Mouse (Mus musculus) liver, adult 2 months (tissue): Measurements from ENCODE around the gene Inpp5a. TPM values are rescaled to one million over a fixed set of nuclear protein-coding genes. Genes with fewer than 3 reads are reported as not detected.
A peak's percentile ranks its signal among the peaks of the same experiment; 100 is the strongest.

Experiments
- DNase-seq: peaks from one replicate; pipeline ENCODE4 v3.0.0-alpha.2; 2011; ENCODE audit warnings: low read depth, low spot score; ENCODE audit errors: extremely low read depth
- H3K27ac ChIP-seq: fragments of 200-500 bp; replicated peaks from 2 replicates; pipeline ENCODE4 v1.5.1; 2012; ENCODE audit warnings: low read depth, mild to moderate bottlenecking, control low read depth, inconsistent platforms, low read length; ENCODE audit not compliant: insufficient read depth
- H3K27me3 ChIP-seq: fragments of 200-500 bp; 2 replicates; pipeline ENCODE4 v1.6.1; 2012; ENCODE audit warnings: mild to moderate bottlenecking, moderate library complexity, low read length, inconsistent platforms; ENCODE audit not compliant: control insufficient read depth, insufficient read depth
- H3K36me3 ChIP-seq: fragments of 200-500 bp; 2 replicates; pipeline ENCODE4 v1.6.1; 2012; ENCODE audit warnings: low read length, inconsistent platforms; ENCODE audit not compliant: control insufficient read depth, insufficient read depth
- H3K4me1 ChIP-seq: fragments of 200-500 bp; 2 replicates; pipeline ENCODE4 v1.6.1; 2011; ENCODE audit warnings: low read length; ENCODE audit not compliant: control insufficient read depth, insufficient read depth
- H3K4me3 ChIP-seq: fragments of 200-500 bp; 2 replicates; pipeline ENCODE4 v1.5.1; 2011; ENCODE audit warnings: low read depth, mild to moderate bottlenecking, control low read depth, low read length, moderate library complexity; ENCODE audit not compliant: insufficient read depth
- H3K79me2 ChIP-seq: fragments of 200-500 bp; 2 replicates; pipeline ENCODE4 v1.6.1; 2012; ENCODE audit warnings: inconsistent platforms, mild to moderate bottlenecking, low read length, moderate library complexity; ENCODE audit not compliant: control insufficient read depth, insufficient read depth
- H3K9ac ChIP-seq: fragments of 200-500 bp; 2 replicates; pipeline ENCODE4 v1.6.1; 2012; ENCODE audit warnings: low read depth, mild to moderate bottlenecking, control low read depth, inconsistent platforms, low read length
- CTCF ChIP-seq: fragments of 200-500 bp; IDR thresholded peaks from 2 replicates; pipeline ENCODE4 v1.5.1; 2011; ENCODE audit warnings: low read depth, low read length, control low read depth
- POLR2A ChIP-seq: fragments of 200-500 bp; IDR thresholded peaks from 2 replicates; pipeline ENCODE4 v1.6.1; 2011; ENCODE audit warnings: low read length, control low read depth; ENCODE audit not compliant: insufficient read depth; ENCODE audit errors: extremely low read depth
- WGBS: fragments of 180-500 bp; shearing (Covaris S2); methylation state at CpG from one replicate; pipeline ENCODE4 v1.1.7; 2018; 5-methylcytosine and 5-hydroxymethylcytosine counted together
- polyA plus RNA-seq: library from polyadenylated mRNA; depleted of rRNA; stranded (reverse); fragments of >200 nt; gene quantifications from 2 replicates; pipeline ENCODE4 v1.2.3, GENCODE M21; 2012
- total RNA-seq: library from RNA; depleted of rRNA; stranded (reverse); fragments of >200 nt; gene quantifications from 2 replicates; pipeline ENCODE4 v1.2.3, GENCODE M21; 2014

The Inpp5a gene
- total and polyA plus RNA-seq, 2 experiments: 8.4 to 8.8 TPM

DNA sequence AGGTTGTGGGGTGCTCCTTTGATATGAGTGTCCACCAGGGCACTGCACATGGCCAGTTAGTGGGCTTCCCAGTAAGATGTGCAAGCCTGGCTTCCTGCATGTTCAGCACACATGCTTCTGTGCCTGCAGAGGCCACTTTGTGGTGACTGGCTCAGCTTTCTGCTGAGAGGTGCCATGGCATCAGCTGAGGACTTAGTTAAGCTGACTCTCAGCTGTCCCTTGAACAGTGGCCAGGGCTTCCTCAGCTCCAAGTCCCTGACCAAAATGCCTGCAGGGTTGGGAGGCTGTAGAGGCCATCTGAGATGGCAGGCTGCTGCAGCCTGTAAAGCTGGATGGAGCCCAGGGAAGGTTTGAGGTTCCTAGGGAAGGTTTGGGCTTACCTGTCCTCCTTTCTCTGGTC, 19.1 kb downstream of the Inpp5a start:
- no peak overlapping the region for H3K9ac ChIP-seq
- no peaks in the 10 kb centered on the region for H3K27me3 ChIP-seq
- H3K79me2 ChIP-seq: peaks cover 56% of the 10 kb centered on the region; the same call in 1 of the 2 replicates
- no peak overlapping the region for H3K4me3 ChIP-seq
- no peaks in the 10 kb centered on the region for H3K36me3 ChIP-seq
- TF ChIP-seq CTCF: no peak
- TF ChIP-seq POLR2A: no peak
- no peak for DNase-seq
- peaks cover 4% of the 10 kb centered on the region; the same call in 1 of the 2 replicates for H3K4me1 ChIP-seq
- H3K27ac ChIP-seq: no peak overlapping the region

GRCm38 (mm10) chr7:139409903-139410302, 21.0 kb downstream of the Inpp5a start:
- no peak overlapping the region for H3K9ac ChIP-seq
- no peaks in the 10 kb centered on the region for H3K36me3 ChIP-seq
- H3K4me1 ChIP-seq: peaks cover 6% of the 10 kb centered on the region
- WGBS: 85% methylated on average over 5 of the region's 5 CpGs
- TF ChIP-seq CTCF (no peak), POLR2A (no peak)
- no peak overlapping the region for H3K4me3 ChIP-seq
- no peak for DNase-seq
- no peak overlapping the region for H3K27ac ChIP-seq
- H3K79me2 ChIP-seq: peaks cover 66% of the 10 kb centered on the region
- no peaks in the 10 kb centered on the region for H3K27me3 ChIP-seq

GRCm38 (mm10) chr7:139412223-139412950, 23.5 kb downstream of the Inpp5a start:
- Histone ChIP-seq H3K9ac (no peak overlapping the region), H3K27me3 (no peaks in the 10 kb centered on the region), H3K79me2 (peaks cover 48% of the 10 kb centered on the region), H3K4me3 (no peak overlapping the region), H3K4me1 (peaks cover 6% of the 10 kb centered on the region), H3K27ac (no peak overlapping the region), H3K36me3 (no peaks in the 10 kb centered on the region)
- TF ChIP-seq POLR2A (no peak), CTCF (no peak)
- peak; percentile 33 for DNase-seq
- 37% methylated on average over 8 of the region's 8 CpGs for WGBS

GRCm38 (mm10) chr7:139413400-139413799, 24.5 kb downstream of the Inpp5a start:
- no peak overlapping the region for H3K4me3 ChIP-seq
- WGBS: 59% methylated on average over 3 of the region's 3 CpGs
- H3K79me2 ChIP-seq: peaks cover 45% of the 10 kb centered on the region
- TF ChIP-seq CTCF: no peak
- TF ChIP-seq POLR2A: no peak
- DNase-seq: no peak
- no peaks in the 10 kb centered on the region for H3K27me3 ChIP-seq
- no peak overlapping the region for H3K27ac ChIP-seq
- H3K9ac ChIP-seq: no peak overlapping the region
- H3K4me1 ChIP-seq: peaks cover 12% of the 10 kb centered on the region
- no peaks in the 10 kb centered on the region for H3K36me3 ChIP-seq

DNA sequence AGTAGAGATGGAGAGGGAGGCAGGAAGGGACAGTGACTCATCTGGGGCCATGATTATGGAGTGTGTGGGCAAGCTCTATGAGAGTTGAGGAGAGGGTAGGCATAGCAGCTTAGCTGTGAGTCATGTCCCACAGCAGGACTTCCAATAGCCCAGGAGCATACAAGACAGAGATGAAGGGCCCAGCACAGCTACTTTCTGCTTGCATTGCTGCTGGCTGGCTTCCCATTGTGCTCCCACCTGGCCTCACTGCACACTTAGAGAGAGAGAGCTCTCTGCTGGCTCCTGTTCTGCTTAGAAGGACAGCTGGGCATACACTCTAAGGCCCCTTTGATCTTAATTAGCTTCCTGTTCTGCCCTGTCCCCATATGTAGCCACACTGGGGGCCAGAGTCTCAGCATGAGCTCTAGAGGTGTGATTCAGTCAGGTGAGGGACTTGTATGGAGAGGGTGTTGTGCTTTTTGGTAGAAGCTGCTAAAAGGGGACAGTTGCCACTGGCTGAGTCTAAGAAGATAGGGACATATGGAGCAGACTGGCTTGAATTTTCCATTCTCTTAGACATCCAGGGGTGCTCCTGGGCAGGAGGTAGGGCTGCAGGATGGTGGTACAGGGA, 26.8 kb downstream of the Inpp5a start:
- H3K27me3 ChIP-seq: no peaks in the 10 kb centered on the region
- no peaks in the 10 kb centered on the region for H3K36me3 ChIP-seq
- no peak for DNase-seq
- no peak overlapping the region for H3K27ac ChIP-seq
- peaks cover 54% of the 10 kb centered on the region for H3K79me2 ChIP-seq
- H3K4me1 ChIP-seq: peaks cover 12% of the 10 kb centered on the region
- TF ChIP-seq POLR2A (no peak), CTCF (no peak)
- no peak overlapping the region for H3K9ac ChIP-seq
- no peak overlapping the region for H3K4me3 ChIP-seq

DNA sequence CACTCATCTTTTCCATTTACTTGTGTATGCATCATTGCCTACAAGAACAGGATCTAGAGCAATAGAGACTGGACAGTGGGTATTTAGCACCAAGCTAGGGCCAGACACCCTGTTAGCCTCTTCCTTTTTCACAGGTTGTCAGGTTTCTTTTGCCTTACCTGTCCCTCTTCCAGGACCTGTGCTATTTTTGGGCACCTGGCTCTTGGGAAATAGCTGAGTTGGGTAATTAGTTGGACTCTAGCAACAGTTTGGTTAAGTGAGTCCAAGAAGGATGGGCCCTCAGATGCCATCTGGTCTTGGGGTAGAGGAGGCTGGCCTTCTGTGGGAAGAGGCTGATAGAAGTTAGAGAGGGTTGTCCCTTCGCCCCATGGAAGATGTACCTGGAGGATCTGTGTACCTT, 29.5 kb downstream of the Inpp5a start:
- Histone ChIP-seq H3K79me2 (peaks cover 46% of the 10 kb centered on the region), H3K9ac (no peak overlapping the region), H3K4me1 (peaks cover 9% of the 10 kb centered on the region), H3K27me3 (no peaks in the 10 kb centered on the region), H3K27ac (no peak overlapping the region), H3K4me3 (no peak overlapping the region), H3K36me3 (no peaks in the 10 kb centered on the region)
- WGBS: 100% methylated on average over 1 of the region's 1 CpGs
- DNase-seq: peak; percentile 57
- TF ChIP-seq CTCF (no peak), POLR2A (no peak)
